Mouse (Mus musculus): ENCODE results near the gene Ifih1. TPM values are rescaled to one million over a fixed set of nuclear protein-coding genes. Genes with fewer than 3 reads are reported as not detected.
A peak's percentile ranks its signal among the peaks of the same experiment; 100 is the strongest.

Gene Ifih1
- polyA plus RNA-seq, 1 experiment = 0.08 TPM

- TF ChIP-seq TAL1 (IDR thresholded peaks at IDR 0.05; ENCODE audit: low read length) = no peak
- TF ChIP-seq GATA1 (IDR thresholded peaks at IDR 0.05; ENCODE audit: low read length) = no peak
- H3K4me3 ChIP-seq (replicated peaks) = peak overlapping the region; percentile 75
- peaks cover 11% of the 10 kb centered on the region for H3K4me1 ChIP-seq (ENCODE audit: control insufficient read depth)
- no peaks in the 10 kb centered on the region for H3K9me3 ChIP-seq (ENCODE audit: control insufficient read depth, low read length)
- peaks cover 9% of the 10 kb centered on the region for H3K27me3 ChIP-seq (ENCODE audit: control insufficient read depth)
- H3K36me3 ChIP-seq (ENCODE audit: control insufficient read depth) = no peaks in the 10 kb centered on the region
Observed at GRCm38 (mm10) chr2:62664839-62665238, 18.8 kb upstream of the Ifih1 start.

- Histone ChIP-seq H3K4me3 (replicated peaks) (peak within 1 kb of the TSS; percentile 75), H3K4me1 (ENCODE audit: control insufficient read depth) (peaks cover 11% of the 10 kb centered on the region), H3K36me3 (ENCODE audit: control insufficient read depth) (no peaks in the 10 kb centered on the region), H3K9me3 (ENCODE audit: control insufficient read depth, low read length) (no peaks in the 10 kb centered on the region), H3K27me3 (ENCODE audit: control insufficient read depth) (peaks cover 9% of the 10 kb centered on the region)
- TF ChIP-seq TAL1 (IDR thresholded peaks at IDR 0.05; ENCODE audit: low read length) (no peak), GATA1 (IDR thresholded peaks at IDR 0.05; ENCODE audit: low read length) (no peak)
Observed at GRCm38 (mm10) chr2:62664135-62664670, 18.1 kb upstream of the Ifih1 start, which contains the start of gene Gca. Gene Gca, plus strand, starts transcription at chr2:62664285.

- Histone ChIP-seq H3K4me1 (ENCODE audit: control insufficient read depth) (peaks cover 11% of the 10 kb centered on the region), H3K36me3 (ENCODE audit: control insufficient read depth) (no peaks in the 10 kb centered on the region), H3K9me3 (ENCODE audit: control insufficient read depth, low read length) (no peaks in the 10 kb centered on the region), H3K27me3 (ENCODE audit: control insufficient read depth) (peaks cover 9% of the 10 kb centered on the region), H3K4me3 (replicated peaks) (no peak overlapping the region)
- TF ChIP-seq GATA1 (IDR thresholded peaks at IDR 0.05; ENCODE audit: low read length) = no peak
- no peak for TF ChIP-seq TAL1 (IDR thresholded peaks at IDR 0.05; ENCODE audit: low read length)
Observed at GRCm38 (mm10) chr2:62662560-62662959, 16.5 kb upstream of the Ifih1 start.

GRCm38 (mm10) chr2:62660565-62660964 is 14.5 kb upstream of the Ifih1 start:
- no peaks in the 10 kb centered on the region for H3K9me3 ChIP-seq (ENCODE audit: control insufficient read depth, low read length)
- H3K4me3 ChIP-seq (replicated peaks) = no peak overlapping the region
- peaks cover 9% of the 10 kb centered on the region for H3K27me3 ChIP-seq (ENCODE audit: control insufficient read depth)
- peaks cover 11% of the 10 kb centered on the region for H3K4me1 ChIP-seq (ENCODE audit: control insufficient read depth)
- TF ChIP-seq TAL1 (IDR thresholded peaks at IDR 0.05; ENCODE audit: low read length) = no peak
- TF ChIP-seq GATA1 (IDR thresholded peaks at IDR 0.05; ENCODE audit: low read length) = no peak
- H3K36me3 ChIP-seq (ENCODE audit: control insufficient read depth) = no peaks in the 10 kb centered on the region

- H3K9me3 ChIP-seq (ENCODE audit: control insufficient read depth, low read length) = no peaks in the 10 kb centered on the region
- no peaks in the 10 kb centered on the region; the same call in 1 of the 2 replicates for H3K27me3 ChIP-seq (ENCODE audit: control insufficient read depth)
- no peaks in the 10 kb centered on the region for H3K36me3 ChIP-seq (ENCODE audit: control insufficient read depth)
- no peaks in the 10 kb centered on the region for H3K4me1 ChIP-seq (ENCODE audit: control insufficient read depth)
- H3K4me3 ChIP-seq (replicated peaks) = no peak overlapping the region
- TF ChIP-seq TAL1 (IDR thresholded peaks at IDR 0.05; ENCODE audit: low read length) (no peak), GATA1 (IDR thresholded peaks at IDR 0.05; ENCODE audit: low read length) (no peak)
Observed at GRCm38 (mm10) chr2:62656072-62656471, 10.0 kb upstream of the Ifih1 start.

- H3K4me1 ChIP-seq (ENCODE audit: control insufficient read depth) = no peaks in the 10 kb centered on the region
- no peaks in the 10 kb centered on the region for H3K9me3 ChIP-seq (ENCODE audit: control insufficient read depth, low read length)
- no peaks in the 10 kb centered on the region; the same call in 1 of the 2 replicates for H3K27me3 ChIP-seq (ENCODE audit: control insufficient read depth)
- TF ChIP-seq TAL1 (IDR thresholded peaks at IDR 0.05; ENCODE audit: low read length) = no peak
- no peak for TF ChIP-seq GATA1 (IDR thresholded peaks at IDR 0.05; ENCODE audit: low read length)
- H3K36me3 ChIP-seq (ENCODE audit: control insufficient read depth) = no peaks in the 10 kb centered on the region
- H3K4me3 ChIP-seq (replicated peaks) = no peak overlapping the region
Observed at GRCm38 (mm10) chr2:62654519-62655338, 8.7 kb upstream of the Ifih1 start.

- H3K4me1 ChIP-seq (ENCODE audit: control insufficient read depth) = no peaks in the 10 kb centered on the region
- no peak overlapping the region for H3K4me3 ChIP-seq (replicated peaks)
- H3K27me3 ChIP-seq (ENCODE audit: control insufficient read depth) = no peaks in the 10 kb centered on the region; the same call in 1 of the 2 replicates
- TF ChIP-seq GATA1 (IDR thresholded peaks at IDR 0.05; ENCODE audit: low read length) (no peak), TAL1 (IDR thresholded peaks at IDR 0.05; ENCODE audit: low read length) (no peak)
- no peaks in the 10 kb centered on the region for H3K9me3 ChIP-seq (ENCODE audit: control insufficient read depth, low read length)
- H3K36me3 ChIP-seq (ENCODE audit: control insufficient read depth) = no peaks in the 10 kb centered on the region
Observed at GRCm38 (mm10) chr2:62652466-62652865, 6.4 kb upstream of the Ifih1 start.

- H3K27me3 ChIP-seq (ENCODE audit: control insufficient read depth) = no peaks in the 10 kb centered on the region; the same call in 1 of the 2 replicates
- H3K9me3 ChIP-seq (ENCODE audit: control insufficient read depth, low read length) = no peaks in the 10 kb centered on the region
- H3K4me1 ChIP-seq (ENCODE audit: control insufficient read depth) = no peaks in the 10 kb centered on the region
- no peaks in the 10 kb centered on the region for H3K36me3 ChIP-seq (ENCODE audit: control insufficient read depth)
- TF ChIP-seq TAL1 (IDR thresholded peaks at IDR 0.05; ENCODE audit: low read length) (no peak), GATA1 (IDR thresholded peaks at IDR 0.05; ENCODE audit: low read length) (no peak)
- H3K4me3 ChIP-seq (replicated peaks) = no peak overlapping the region
Observed at GRCm38 (mm10) chr2:62651890-62652289, 5.8 kb upstream of the Ifih1 start.

- Histone ChIP-seq H3K36me3 (ENCODE audit: control insufficient read depth) (no peaks in the 10 kb centered on the region), H3K27me3 (ENCODE audit: control insufficient read depth) (no peaks in the 10 kb centered on the region), H3K9me3 (ENCODE audit: control insufficient read depth, low read length) (no peaks in the 10 kb centered on the region), H3K4me3 (replicated peaks) (peak overlapping the region; percentile 75), H3K4me1 (ENCODE audit: control insufficient read depth) (peaks cover 25% of the 10 kb centered on the region)
- TF ChIP-seq TAL1 (IDR thresholded peaks at IDR 0.05; ENCODE audit: low read length) (no peak), GATA1 (IDR thresholded peaks at IDR 0.05; ENCODE audit: low read length) (no peak)
Observed at GRCm38 (mm10) chr2:62646671-62647289, 725 bp upstream of the Ifih1 start.

All from erythroblast, embryonic 14.5 days (primary cell).